Mouse (Mus musculus) lung, embryonic 14.5 days (tissue): Measurements from ENCODE around the gene Larp7. TPM values are rescaled to one million over a fixed set of nuclear protein-coding genes. Genes with fewer than 3 reads are reported as not detected.
A peak's percentile ranks its signal among the peaks of the same experiment; 100 is the strongest.

Experiments
- ATAC-seq: fragments of 200-750 bp; cut with Nextera tagmentation; 2 replicates; pipeline ENCODE4 v1.8.0; 2017; ENCODE audit warnings: mild to moderate bottlenecking, moderate TSS enrichment, moderate library complexity; ENCODE audit not compliant: insufficient read depth
- DNase-seq: peaks from one replicate; pipeline ENCODE4 v3.0.0-alpha.2; 2015
- H3K27ac ChIP-seq: fragments of 300-500 bp; sonication (generic); 2 replicates; pipeline ENCODE4 v1.5.1; 2014; ENCODE audit warnings: low read depth, mild to moderate bottlenecking, moderate library complexity
- H3K27me3 ChIP-seq: fragments of 300-500 bp; sonication (generic); 2 replicates; pipeline ENCODE4 v1.6.1; 2014; ENCODE audit warnings: low read length, control low read depth; ENCODE audit not compliant: insufficient read depth
- H3K36me3 ChIP-seq: fragments of 300-500 bp; sonication (generic); 2 replicates; pipeline ENCODE4 v1.6.1; 2014; ENCODE audit warnings: control low read depth; ENCODE audit not compliant: insufficient read depth
- H3K4me1 ChIP-seq: fragments of 300-500 bp; sonication (generic); 2 replicates; pipeline ENCODE4 v1.6.1; 2014; ENCODE audit warnings: antibody characterized with exemption, control low read depth; ENCODE audit not compliant: insufficient read depth
- H3K4me2 ChIP-seq: fragments of 300-500 bp; sonication (generic); 2 replicates; pipeline ENCODE4 v1.6.1; 2014; ENCODE audit warnings: mild to moderate bottlenecking
- H3K4me3 ChIP-seq: fragments of 300-500 bp; sonication (generic); 2 replicates; pipeline ENCODE4 v1.5.1; 2014; ENCODE audit warnings: low read depth, low read length
- H3K9ac ChIP-seq: fragments of 300-500 bp; sonication (generic); 2 replicates; pipeline ENCODE4 v1.6.1; 2014
- H3K9me3 ChIP-seq: fragments of 300-500 bp; sonication (generic); 2 replicates; pipeline ENCODE4 v1.6.1; 2016; ENCODE audit warnings: low read depth, low read length, control low read depth
- CTCF ChIP-seq: IDR thresholded peaks from 2 replicates; pipeline ENCODE4 v1.5.1; 2016; ENCODE audit warnings: antibody characterized with exemption, low read depth
- WGBS: fragments of 180-500 bp; shearing (Covaris S2); extraction: QIAGEN DNeasy Blood & Tissue Kit; methylation state at CpG from one replicate; pipeline ENCODE4 v1.1.7; 2014; 5-methylcytosine and 5-hydroxymethylcytosine counted together
- microRNA counts: library from miRNA; unstranded; fragments of <30 nt; microRNA quantifications from one replicate; lab custom pipeline; 2016
- microRNA-seq: library from miRNA; unstranded; fragments of <30 nt; microRNA quantifications from one replicate; pipeline ENCODE4, GENCODE M21; 2016; ENCODE audit warnings: borderline number of aligned reads
- polyA plus RNA-seq: library from polyadenylated mRNA; unstranded; fragments of >200 nt; fragmentation: Nextera tagmentation; extraction: Ambion mirVana; gene quantifications from 2 replicates; pipeline ENCODE4 v1.2.1, GENCODE M21; 2014

Gene Larp7
- polyA plus RNA-seq, 1 experiment from 2014 or later = 61.6 TPM

DNA sequence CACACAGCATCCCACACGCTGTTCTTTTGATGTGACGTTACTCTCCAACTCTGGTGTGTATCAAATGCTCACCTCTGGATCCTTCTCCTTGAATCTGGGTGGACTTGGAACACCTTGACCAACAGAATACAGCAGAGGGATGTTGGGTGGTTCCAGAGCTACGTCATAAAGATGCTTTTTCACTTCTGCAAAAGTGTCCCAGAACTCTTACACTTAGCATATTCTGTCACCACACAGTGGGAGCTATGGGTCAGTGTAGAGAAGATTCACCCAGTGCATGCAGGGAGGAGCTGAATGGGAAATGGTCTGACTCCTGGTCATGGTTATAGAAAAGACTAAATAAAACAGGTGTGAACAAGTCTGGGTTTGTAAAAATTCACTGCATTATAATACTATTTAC lies 60.5 kb downstream of the Larp7 start:
- Histone ChIP-seq H3K4me3 (no peak overlapping the region), H3K9ac (no peak overlapping the region), H3K27me3 (peaks cover 2% of the 10 kb centered on the region), H3K27ac (no peak overlapping the region), H3K4me2 (no peak overlapping the region), H3K36me3 (no peaks in the 10 kb centered on the region), H3K4me1 (no peaks in the 10 kb centered on the region), H3K9me3 (no peaks in the 10 kb centered on the region)
- no peak for TF ChIP-seq CTCF
- ATAC-seq (no peak), DNase-seq (no peak)
- WGBS = 86% methylated on average over 3 of the region's 3 CpGs

- 78% methylated on average over 7 of the region's 7 CpGs for WGBS
Observed at GRCm38 (mm10) chr3:127487302-127487701, 65.8 kb downstream of the Larp7 start.

More at GRCm38 (mm10) chr3:127487302-127487701, 65.8 kb downstream of the Larp7 start:
- no peak for DNase-seq
- no peak overlapping the region for H3K4me3 ChIP-seq
- no peaks in the 10 kb centered on the region for H3K4me1 ChIP-seq
- H3K27me3 ChIP-seq = no peaks in the 10 kb centered on the region
- H3K36me3 ChIP-seq = no peaks in the 10 kb centered on the region
- H3K27ac ChIP-seq = no peak overlapping the region
- TF ChIP-seq CTCF = no peak
- no peak for ATAC-seq
- H3K9me3 ChIP-seq = no peaks in the 10 kb centered on the region
- H3K9ac ChIP-seq = no peak overlapping the region
- no peak overlapping the region for H3K4me2 ChIP-seq

MicroRNAs within 50 kb of the gene (microRNA counts, 519-probe panel; counts per million panel counts)
- microRNA mmu-miR-302a (lab: Ali Mortazavi, UCI) (30.5 counts per million), microRNA mmu-miR-302b (lab: Ali Mortazavi, UCI) (30.5 counts per million), microRNA mmu-miR-302c (lab: Ali Mortazavi, UCI) (30.5 counts per million), microRNA mmu-miR-302d (lab: Ali Mortazavi, UCI) (30.5 counts per million), microRNA mmu-miR-367 (lab: Ali Mortazavi, UCI) (3,130 counts per million, percentile 60 among the panel's probes with 10 or more counts)

Small RNAs within 50 kb of the gene (microRNA-seq; reads per million reads assigned to microRNA genes)
- gene Mir302a = 24.5 reads per million, percentile 34 among the genes with 10 or more reads in this experiment
- gene Mir302b = 16.9 reads per million, percentile 31 among the genes with 10 or more reads in this experiment
- 1.9 reads per million for gene Mir302c
- gene Mir302d = 25.7 reads per million, percentile 34 among the genes with 10 or more reads in this experiment
- gene Mir367 = not detected

Other genes starting within 250 kb of the Larp7 start
- 15.9 and 19.6 TPM in 2 replicates for gene Ank2, start 54.0 kb downstream of the Larp7 start, polyA plus RNA-seq
- 12.3 and 14.0 TPM in 2 replicates for gene Zgrf1, start 140 bp upstream of the Larp7 start, polyA plus RNA-seq
- not detected in 2 replicates for gene Neurog2, start 79.8 kb upstream of the Larp7 start, polyA plus RNA-seq
- gene Alpk1, start 227.2 kb upstream of the Larp7 start, polyA plus RNA-seq = 1.3 and 1.5 TPM in 2 replicates
- 4.3 and 6.1 TPM in 2 replicates for gene Tifa, start 236.5 kb upstream of the Larp7 start, polyA plus RNA-seq